8 mouse cellular contexts compared by ENCODE assay signal in genomic region chr19:47168793-47169412, GRCm38 (mm10). TPM values are rescaled to one million over a fixed set of nuclear protein-coding genes. Genes with fewer than 3 reads are reported as not detected.
A peak's percentile ranks its signal among the peaks of the same experiment; 100 is the strongest.
DNase-seq lines count a peak whose midpoint lies in the region; ATAC-seq lines count a peak whose summit lies in the region.

No protein-coding gene starts in this region.

- peak overlapping the region; percentile 33; the same call in 1 of the 2 replicates for H3K4me2 ChIP-seq in hindbrain, embryonic 13.5 days

- DNase-seq in R1 (ENCODE audit: low read depth, low spot score): peak; percentile 87
- peak; percentile 88 to 93 for DNase-seq in cerebellum, postnatal 25 days
- DNase-seq in frontal cortex, postnatal 25 days (ENCODE audit: low spot score in 2 of 2): peak; percentile 85 to 92
- DNase-seq in layer of hippocampus, postnatal 14 days (ENCODE audit: low spot score in 2 of 2): peak; percentile 86 to 87
- DNase-seq in lung, postnatal 10 days: peak; percentile 92
- DNase-seq in ovary, postnatal 36 days (ENCODE audit: low spot score): peak; percentile 79
- peak; percentile 82 for DNase-seq in thymus, postnatal 25 days

- no peak for ATAC-seq in hindbrain, embryonic 13.5 days (ENCODE audit: low FRiP score)

- no peaks in the 10 kb centered on the region for H3K9me3 ChIP-seq in hindbrain, embryonic 13.5 days

- H3K27ac ChIP-seq in hindbrain, embryonic 13.5 days: no peak overlapping the region

- no peaks in the 10 kb centered on the region for H3K36me3 ChIP-seq in hindbrain, embryonic 13.5 days

- no peaks in the 10 kb centered on the region for H3K27me3 ChIP-seq in hindbrain, embryonic 13.5 days

- peaks cover 7% of the 10 kb centered on the region; the same call in 1 of the 2 replicates for H3K4me1 ChIP-seq in hindbrain, embryonic 13.5 days (replicated peaks)

- no peak overlapping the region for H3K9ac ChIP-seq in hindbrain, embryonic 13.5 days

- WGBS in hindbrain, embryonic 13.5 days: 29% methylated on average over 11 of the region's 11 CpGs

- H3K4me3 ChIP-seq in hindbrain, embryonic 13.5 days: no peak overlapping the region

RNA-seq across cellular contexts. Expression of gene Neurl1a, which starts 9.7 kb away (rescaled TPM):
- polyA plus RNA-seq in hindbrain, embryonic 13.5 days (2015; fragmentation: Nextera tagmentation; extraction: Ambion mirVana): 6.8 and 7.2 TPM in 2 replicates
- total RNA-seq in layer of hippocampus, postnatal 14 days (2021): 100 to 1,000 TPM; 161 to 164 TPM

RNA-seq across cellular contexts. Expression of gene Calhm3, which starts 11.3 kb away (rescaled TPM):
- not detected in 2 replicates for polyA plus RNA-seq in hindbrain, embryonic 13.5 days (2015; fragmentation: Nextera tagmentation; extraction: Ambion mirVana)
- total RNA-seq in layer of hippocampus, postnatal 14 days (2021): not detected

RNA-seq across cellular contexts. Expression of gene Calhm1, which starts 24.8 kb away (rescaled TPM):
- polyA plus RNA-seq in hindbrain, embryonic 13.5 days (2015; fragmentation: Nextera tagmentation; extraction: Ambion mirVana): not detected in 2 replicates
- total RNA-seq in layer of hippocampus, postnatal 14 days (2021): not detected

RNA-seq across cellular contexts. Expression of gene Calhm2, which starts 30.8 kb away (rescaled TPM):
- polyA plus RNA-seq in hindbrain, embryonic 13.5 days (2015; fragmentation: Nextera tagmentation; extraction: Ambion mirVana): 1.3 and 1.6 TPM in 2 replicates
- 1 to 10 TPM; 3.6 to 3.9 TPM for total RNA-seq in layer of hippocampus, postnatal 14 days (2021)
